Mouse (Mus musculus) c-Kit-positive CD71-positive TER-119-positive erythroid progenitor cells, embryonic 14.5 days (primary cell): ENCODE measurements at regions not wholly inside any gene's neighbourhood (a gene's known extent, or its start where the extent isn't known, plus 50 kb on each side); places are given as distances from the start of the nearest gene placed in this dataset.
"Not testable (repeated sequence)": the region's sequence is repeated elsewhere in the genome, so short reads cannot be mapped to it uniquely, and the experiment has no call there.

ENCODE experiments used
- DNase-seq: peaks from one replicate; pipeline ENCODE4 v3.0.0-alpha.2; 2013; ENCODE audit warnings: low spot score

- no peak for DNase-seq
Measured at GRCm38 (mm10) chr10:26585106-26585505, 168.1 kb upstream of the Arhgap18 start.

GRCm38 (mm10) chr10:26607081-26607480 lies 146.1 kb upstream of the Arhgap18 start:
- not testable (repeated sequence) for DNase-seq

DNA sequence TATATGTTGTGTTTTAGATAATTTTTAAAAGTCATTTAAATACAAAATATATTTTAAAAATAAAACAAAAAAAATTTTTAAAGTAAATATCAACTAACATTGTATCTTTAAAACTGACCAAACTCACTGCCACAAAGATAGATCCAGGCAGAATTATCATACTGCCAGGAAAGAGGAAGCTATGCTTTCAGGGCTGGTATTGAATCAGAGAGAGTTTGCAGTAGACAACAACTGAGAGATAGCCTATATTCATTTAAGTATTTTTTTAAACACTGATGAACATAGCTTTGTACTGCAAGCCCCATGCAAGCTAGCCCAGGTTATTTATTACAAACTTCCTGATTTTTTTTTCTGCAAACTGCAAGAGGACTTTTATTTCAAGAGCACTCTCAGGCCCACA lies 142.0 kb upstream of the Arhgap18 start:
- no peak for DNase-seq

- DNase-seq, result no peak
Measured at GRCm38 (mm10) chr10:26630196-26630760, 122.9 kb upstream of the Arhgap18 start.

DNA sequence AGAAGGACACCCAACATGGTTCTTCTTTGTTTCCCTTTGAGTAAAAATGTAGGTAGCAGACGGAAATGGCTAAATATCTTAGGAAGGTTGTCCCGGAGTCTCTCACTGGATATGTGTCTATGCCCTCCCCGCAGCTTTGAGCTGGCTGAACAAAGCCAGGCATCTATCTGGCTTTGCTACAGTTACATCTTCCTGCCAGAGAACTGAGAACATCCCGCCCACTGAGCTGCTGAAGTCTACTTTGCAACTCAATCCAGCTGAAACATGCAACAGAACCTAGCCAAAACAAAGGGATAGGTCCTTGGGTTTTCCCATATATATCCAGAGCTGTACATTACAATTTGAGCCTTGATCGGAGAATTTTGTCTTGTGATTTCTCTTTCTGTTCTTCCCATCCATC lies 121.0 kb upstream of the Arhgap18 start:
- no peak for DNase-seq

GRCm38 (mm10) chr10:26637459-26637858 lies 115.8 kb upstream of the Arhgap18 start:
- DNase-seq, result no peak

GRCm38 (mm10) chr10:26638056-26638455 lies 115.2 kb upstream of the Arhgap18 start:
- no peak for DNase-seq

- DNase-seq, result no peak
Measured at GRCm38 (mm10) chr10:26639118-26639517, 114.1 kb upstream of the Arhgap18 start.

- DNase-seq, result no peak
Measured at GRCm38 (mm10) chr10:26653103-26653502, 100.1 kb upstream of the Arhgap18 start.

- DNase-seq, result no peak
Measured at GRCm38 (mm10) chr10:26664270-26664669, 89.0 kb upstream of the Arhgap18 start.

GRCm38 (mm10) chr10:26679500-26680227 lies 73.6 kb upstream of the Arhgap18 start:
- DNase-seq, result no peak

DNA sequence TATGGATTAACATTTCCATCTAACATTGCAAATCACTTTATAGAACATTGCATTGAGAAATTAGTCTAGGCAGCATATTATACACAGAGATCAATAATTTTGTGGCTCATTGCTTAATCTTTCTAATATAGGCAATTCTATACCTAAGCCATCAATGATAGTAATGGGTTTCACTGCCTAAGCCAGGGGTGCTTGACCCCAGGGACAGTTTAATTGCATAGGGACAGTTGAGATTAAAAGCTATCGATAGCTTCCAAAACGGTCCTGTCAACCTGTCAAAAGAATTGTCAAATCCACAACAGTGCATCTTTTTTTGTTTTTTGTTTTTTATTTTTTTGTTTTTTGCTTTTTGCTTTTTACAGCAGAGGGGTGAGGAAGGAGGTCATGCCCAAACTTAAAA lies 58.5 kb upstream of the Arhgap18 start:
- DNase-seq, result no peak

DNA sequence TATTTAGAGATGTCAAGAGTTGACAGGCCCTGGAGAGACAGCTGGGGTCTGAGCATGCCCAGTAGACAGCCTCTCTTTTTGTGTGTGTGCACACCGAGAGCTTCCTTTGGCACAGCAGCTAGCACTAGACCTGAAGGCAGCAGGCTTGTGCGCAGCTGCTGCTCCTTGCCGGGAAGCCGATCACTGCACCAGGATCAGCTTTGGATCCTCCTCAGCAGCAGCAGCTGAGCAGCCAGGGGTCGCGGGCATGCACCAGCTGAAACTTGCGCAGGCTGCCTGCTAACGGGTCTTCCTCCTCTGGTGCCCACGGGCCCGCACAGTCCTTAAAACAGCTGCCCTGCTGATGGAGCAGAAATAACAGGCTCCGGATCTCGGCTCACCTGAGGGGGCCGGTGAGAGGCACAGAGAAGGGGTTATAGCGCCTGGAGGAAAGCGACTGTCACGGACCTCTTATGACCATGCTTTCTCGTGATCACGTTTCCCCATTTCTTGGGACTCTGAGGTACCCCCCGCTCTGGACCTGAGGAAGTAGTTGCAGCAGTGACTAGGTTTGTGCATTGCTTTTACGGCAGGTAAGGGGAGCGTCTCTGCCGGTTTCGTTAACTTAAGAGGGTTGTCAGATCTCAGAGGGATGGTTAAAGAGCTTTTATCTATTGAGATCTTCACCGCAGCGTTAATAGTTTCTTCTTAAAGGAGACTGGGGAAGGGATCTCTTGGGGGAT lies 57.8 kb upstream of the Arhgap18 start:
- DNase-seq, result no peak
